Mouse (Mus musculus) lung, postnatal 4 days (tissue): ENCODE measurements around the gene Nelfe.
A peak's percentile ranks its signal among the peaks of the same experiment; 100 is the strongest.
"Not testable (repeated sequence)": the region's sequence is repeated elsewhere in the genome, so short reads cannot be mapped to it uniquely, and the experiment has no call there.

Source experiments
- DNase-seq, 2 experiments: peaks; one replicate each; pipeline ENCODE4 v3.0.0; 2021

The Nelfe gene

GRCm38 (mm10) chr17:34894074-34894597 lies 43.9 kb downstream of the Nelfe start:
- DNase-seq, result peak; percentile 95 to 97

- peak; percentile 53 to 64 for DNase-seq
Measured at GRCm38 (mm10) chr17:34894801-34895530, 44.8 kb downstream of the Nelfe start.

GRCm38 (mm10) chr17:34895724-34896123 lies 45.5 kb downstream of the Nelfe start:
- DNase-seq, result peak in 1 of 2 experiments; percentile 29

GRCm38 (mm10) chr17:34896366-34896765 lies 46.2 kb downstream of the Nelfe start:
- peak in 1 of 2 experiments; percentile 35 for DNase-seq

- DNase-seq, result peak; percentile 44 to 64
Measured at GRCm38 (mm10) chr17:34897373-34898159, 47.4 kb downstream of the Nelfe start.

- peak; percentile 87 to 90 for DNase-seq
Measured at GRCm38 (mm10) chr17:34898160-34898586, 48.0 kb downstream of the Nelfe start, which contains the start of the genes C2 and Ehmt2. TSS of gene C2 (minus strand) at chr17:34898265. TSS of gene Ehmt2 (plus strand) at chr17:34898469.

- DNase-seq, result no peak
Measured at GRCm38 (mm10) chr17:34898706-34899052, 48.5 kb downstream of the Nelfe start.

GRCm38 (mm10) chr17:34899053-34899889 lies 49.1 kb downstream of the Nelfe start:
- peak; percentile 58 to 61 for DNase-seq

- peak in 1 of 2 experiments; percentile 48 for DNase-seq
Measured at GRCm38 (mm10) chr17:34899890-34900243, 49.7 kb downstream of the Nelfe start.

GRCm38 (mm10) chr17:34900826-34901225 lies 50.6 kb downstream of the Nelfe start:
- DNase-seq, result not testable (repeated sequence)

- not testable (repeated sequence) for DNase-seq
Measured at GRCm38 (mm10) chr17:34901948-34902347, 51.8 kb downstream of the Nelfe start.

GRCm38 (mm10) chr17:34902895-34903294 lies 52.7 kb downstream of the Nelfe start:
- DNase-seq, result no peak
